Mouse (Mus musculus) megakaryocyte, embryonic 14.5 days (primary cell): ENCODE data around the gene Trim2. TPM values are rescaled to one million over a fixed set of nuclear protein-coding genes. Genes with fewer than 3 reads are reported as not detected.

Experiments
- H3K27me3 ChIP-seq: replicated peaks from 2 replicates; pipeline ENCODE3; 2012; ENCODE audit warnings: inconsistent platforms
- H3K36me3 ChIP-seq: replicated peaks from 2 replicates; pipeline ENCODE3; 2012; ENCODE audit warnings: low read length, inconsistent platforms, mixed read lengths
- H3K4me1 ChIP-seq: 2 replicates; pipeline ENCODE4 v1.6.1; 2012; ENCODE audit warnings: inconsistent platforms
- H3K4me3 ChIP-seq: replicated peaks from 2 replicates; pipeline ENCODE3; 2012; ENCODE audit warnings: moderate library complexity, mild to moderate bottlenecking, inconsistent platforms
- H3K9me3 ChIP-seq: 2 replicates; pipeline ENCODE4 v1.6.1; 2012; ENCODE audit warnings: inconsistent platforms
- FLI1 ChIP-seq: IDR thresholded peaks from 2 replicates; pipeline ENCODE4 v1.6.1; 2012; ENCODE audit warnings: low read length, inconsistent platforms, mixed read lengths
- GATA1 ChIP-seq: IDR thresholded peaks from 3 replicates; pipeline ENCODE4 v1.6.1; 2012; ENCODE audit warnings: mixed read lengths, low read length, inconsistent platforms, borderline replicate concordance
- polyA plus RNA-seq: library from polyadenylated mRNA; stranded (reverse); fragments of >175 nt; gene quantifications from 2 replicates; pipeline ENCODE4 v1.2.3, GENCODE M21; 2012; ENCODE audit warnings: low replicate concordance; ENCODE audit not compliant: insufficient read depth

Gene Trim2
- polyA plus RNA-seq, 1 experiment: not detected

DNA sequence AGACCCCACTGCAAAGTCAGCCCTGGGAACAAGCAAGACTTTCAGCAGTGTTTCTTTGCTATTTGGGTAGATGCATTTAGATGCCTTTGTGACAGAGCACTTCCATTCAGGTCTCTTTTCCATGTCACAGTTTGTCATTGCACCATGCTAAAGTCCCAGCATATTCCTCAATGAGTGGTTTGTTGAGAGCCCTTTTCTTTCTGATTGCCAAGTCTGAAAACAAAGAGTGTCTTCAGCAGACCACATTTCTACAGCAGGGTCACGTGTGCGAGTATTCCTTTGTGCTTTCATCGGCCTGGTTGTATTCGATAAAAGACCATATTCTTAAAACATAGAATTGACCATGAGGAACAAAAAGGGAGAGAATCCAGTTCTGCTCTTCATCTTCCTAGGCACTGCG is 14.4 kb downstream of the Trim2 start:
- no peak for TF ChIP-seq GATA1
- TF ChIP-seq FLI1: no peak
- Histone ChIP-seq H3K27me3 (peaks cover 20% of the 10 kb centered on the region), H3K4me3 (no peak overlapping the region), H3K4me1 (no peaks in the 10 kb centered on the region), H3K9me3 (no peaks in the 10 kb centered on the region), H3K36me3 (no peaks in the 10 kb centered on the region)

DNA sequence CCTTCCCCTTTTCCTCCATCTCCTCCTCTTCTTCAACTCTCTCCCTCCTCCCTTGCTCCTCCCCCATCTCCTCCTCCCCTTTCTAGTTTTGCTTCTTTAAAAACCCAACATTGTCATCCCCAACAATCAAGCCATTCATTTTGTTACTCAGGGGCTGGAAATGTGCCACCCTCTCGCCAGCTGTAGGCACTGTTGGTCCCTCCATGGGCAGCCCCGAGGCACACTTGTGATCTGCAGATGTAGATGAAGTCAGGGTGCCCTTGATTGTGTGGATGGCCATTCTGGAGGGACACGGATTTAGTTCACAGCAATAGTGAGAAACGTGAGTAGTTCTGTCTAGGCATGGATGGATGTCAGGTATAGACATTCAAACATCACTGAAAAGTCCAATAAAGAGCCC is 17.7 kb downstream of the Trim2 start:
- H3K27me3 ChIP-seq: peaks cover 38% of the 10 kb centered on the region
- no peaks in the 10 kb centered on the region for H3K4me1 ChIP-seq
- no peaks in the 10 kb centered on the region for H3K9me3 ChIP-seq
- TF ChIP-seq GATA1 (no peak), FLI1 (no peak)
- no peak overlapping the region for H3K4me3 ChIP-seq
- H3K36me3 ChIP-seq: no peaks in the 10 kb centered on the region

DNA sequence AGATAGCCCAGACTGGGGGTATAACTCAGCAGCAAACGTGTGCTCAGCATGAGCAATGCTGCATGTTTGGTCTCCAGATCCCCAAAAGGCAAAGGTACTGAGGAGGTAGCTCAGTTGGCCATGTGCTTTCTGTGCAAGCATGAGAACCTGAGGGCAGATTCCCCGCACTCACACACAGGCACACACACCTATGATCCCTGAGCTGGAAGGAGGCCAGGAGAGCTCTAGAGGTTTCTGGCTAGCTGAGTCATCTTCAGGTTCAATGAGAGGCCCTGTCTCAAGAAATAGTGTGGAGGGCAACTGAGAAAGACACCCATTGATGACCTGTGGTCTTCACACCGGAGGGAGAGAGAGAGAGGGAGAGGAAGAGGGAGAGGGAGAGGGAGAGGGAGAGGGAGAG is 19.4 kb downstream of the Trim2 start:
- no peaks in the 10 kb centered on the region for H3K4me1 ChIP-seq
- no peak overlapping the region for H3K4me3 ChIP-seq
- peaks cover 40% of the 10 kb centered on the region for H3K27me3 ChIP-seq
- H3K36me3 ChIP-seq: no peaks in the 10 kb centered on the region
- TF ChIP-seq FLI1 (no peak), GATA1 (no peak)
- no peaks in the 10 kb centered on the region for H3K9me3 ChIP-seq

DNA sequence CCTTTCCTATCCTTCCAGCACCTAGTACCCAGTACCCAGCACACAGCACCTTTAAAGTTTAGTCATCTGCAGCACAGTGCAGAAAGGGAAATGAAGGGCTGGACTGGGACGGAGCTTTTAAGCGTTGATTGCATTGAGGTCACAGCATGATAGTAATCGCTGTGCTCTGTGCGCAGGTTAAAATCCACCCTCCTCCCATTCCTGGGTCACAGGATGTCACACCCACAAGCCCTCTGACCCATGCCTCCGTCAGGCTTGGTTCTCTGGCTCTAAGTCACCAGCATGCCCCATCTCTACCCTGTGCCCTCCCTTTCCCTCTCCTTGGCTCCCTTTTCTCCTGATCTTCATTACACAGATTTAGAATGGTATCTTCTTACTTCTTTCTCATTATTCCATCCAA is 20.4 kb downstream of the Trim2 start:
- no peaks in the 10 kb centered on the region for H3K9me3 ChIP-seq
- peaks cover 38% of the 10 kb centered on the region for H3K27me3 ChIP-seq
- no peak overlapping the region for H3K4me3 ChIP-seq
- no peaks in the 10 kb centered on the region for H3K36me3 ChIP-seq
- H3K4me1 ChIP-seq: no peaks in the 10 kb centered on the region
- no peak for TF ChIP-seq FLI1
- TF ChIP-seq GATA1: no peak

DNA sequence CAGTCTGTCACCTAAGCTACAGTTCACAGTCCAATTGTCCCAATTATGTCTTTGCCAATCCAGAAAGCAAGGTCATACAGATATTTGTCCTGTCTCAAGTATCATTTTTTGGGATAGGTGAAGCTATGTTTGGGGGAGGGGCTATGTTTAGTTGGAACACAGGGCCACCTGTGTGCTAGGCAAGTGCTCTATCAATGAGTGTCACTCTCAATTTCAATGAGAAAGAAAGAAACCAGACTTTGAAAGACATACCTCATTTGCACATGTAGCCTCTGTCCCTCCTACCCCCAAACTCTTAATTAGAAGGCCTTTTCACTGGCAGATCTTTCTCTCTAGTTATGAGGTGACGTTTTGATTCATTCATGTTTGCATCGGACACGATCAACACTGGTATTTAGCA is 21.9 kb downstream of the Trim2 start:
- TF ChIP-seq GATA1 (no peak), FLI1 (no peak)
- no peaks in the 10 kb centered on the region for H3K36me3 ChIP-seq
- no peaks in the 10 kb centered on the region for H3K4me1 ChIP-seq
- no peaks in the 10 kb centered on the region for H3K9me3 ChIP-seq
- H3K4me3 ChIP-seq: no peak overlapping the region
- H3K27me3 ChIP-seq: peaks cover 49% of the 10 kb centered on the region

DNA sequence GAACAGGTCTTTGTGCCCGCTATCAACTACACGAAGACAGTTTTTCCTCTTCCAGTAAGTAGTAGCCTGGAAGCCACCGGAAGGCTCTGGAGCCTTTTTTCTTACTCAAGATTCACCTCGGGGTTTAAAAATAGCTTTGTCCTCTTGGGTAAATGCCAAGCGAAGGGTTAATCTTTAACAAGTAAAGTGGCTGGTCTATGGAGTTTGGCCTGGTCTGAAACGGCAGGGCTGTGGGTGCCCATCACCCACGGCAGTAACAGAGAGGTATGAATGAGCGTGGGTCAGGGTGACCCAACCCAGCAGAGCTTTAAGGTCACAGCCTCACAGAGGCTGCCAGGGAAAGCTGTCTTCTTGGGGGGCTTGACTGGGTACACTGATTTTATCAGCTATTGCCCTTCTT is 23.2 kb downstream of the Trim2 start:
- Histone ChIP-seq H3K36me3 (no peaks in the 10 kb centered on the region), H3K4me3 (no peak overlapping the region), H3K27me3 (peaks cover 50% of the 10 kb centered on the region)

DNA sequence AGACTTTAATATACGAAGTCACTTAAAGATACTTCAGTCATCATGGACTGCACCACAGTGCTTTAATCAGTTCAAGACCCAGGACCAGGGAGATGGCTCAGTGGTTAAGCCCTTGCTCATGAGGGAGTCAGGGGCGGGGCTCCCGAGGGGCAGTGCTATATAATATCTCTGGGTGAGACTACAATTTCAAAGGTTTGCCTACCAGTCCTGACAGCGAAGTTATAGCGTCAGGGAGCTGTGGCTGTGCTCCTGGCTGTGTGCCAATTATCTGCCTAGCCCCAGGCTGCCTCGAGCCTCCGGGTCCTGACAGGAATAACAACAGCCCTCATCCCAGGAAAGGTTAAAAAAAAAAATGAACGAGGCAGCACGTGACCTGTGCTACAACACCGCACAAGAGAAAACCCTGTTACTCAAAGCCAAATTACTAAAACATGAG is 24.7 kb downstream of the Trim2 start:
- H3K9me3 ChIP-seq: no peaks in the 10 kb centered on the region
- H3K36me3 ChIP-seq: no peaks in the 10 kb centered on the region
- peaks cover 51% of the 10 kb centered on the region for H3K27me3 ChIP-seq
- H3K4me3 ChIP-seq: no peak overlapping the region
- no peaks in the 10 kb centered on the region for H3K4me1 ChIP-seq
- TF ChIP-seq FLI1 (no peak), GATA1 (no peak)

More for the DNA sequence above, 23.2 kb downstream of the Trim2 start:
- Histone ChIP-seq H3K9me3 (no peaks in the 10 kb centered on the region), H3K4me1 (no peaks in the 10 kb centered on the region)
- TF ChIP-seq FLI1: no peak
- no peak for TF ChIP-seq GATA1

DNA sequence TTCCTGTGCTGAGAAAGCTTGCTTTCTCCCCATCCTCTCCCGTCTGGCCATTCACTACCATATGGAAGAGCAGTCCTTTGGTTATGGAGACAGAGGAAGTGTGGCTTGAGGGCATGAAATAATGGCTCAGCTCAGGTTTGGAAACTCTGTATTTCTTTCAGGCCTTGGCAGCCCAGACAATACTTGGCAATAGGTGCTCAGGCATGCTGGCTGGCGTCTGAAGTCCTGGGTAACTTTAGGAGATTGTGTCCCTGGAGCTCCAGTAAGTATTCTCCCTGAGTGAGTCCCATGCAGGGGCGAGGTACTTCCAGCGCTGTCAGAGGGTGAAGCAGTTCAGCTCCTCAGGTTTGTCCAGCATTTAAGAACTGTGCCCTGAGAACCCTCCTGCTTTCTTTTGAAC is 27.9 kb downstream of the Trim2 start:
- TF ChIP-seq GATA1 (no peak), FLI1 (no peak)
- H3K4me3 ChIP-seq: no peak overlapping the region
- H3K9me3 ChIP-seq: peaks cover 8% of the 10 kb centered on the region
- no peaks in the 10 kb centered on the region for H3K4me1 ChIP-seq
- no peaks in the 10 kb centered on the region for H3K36me3 ChIP-seq
- H3K27me3 ChIP-seq: peaks cover 38% of the 10 kb centered on the region

DNA sequence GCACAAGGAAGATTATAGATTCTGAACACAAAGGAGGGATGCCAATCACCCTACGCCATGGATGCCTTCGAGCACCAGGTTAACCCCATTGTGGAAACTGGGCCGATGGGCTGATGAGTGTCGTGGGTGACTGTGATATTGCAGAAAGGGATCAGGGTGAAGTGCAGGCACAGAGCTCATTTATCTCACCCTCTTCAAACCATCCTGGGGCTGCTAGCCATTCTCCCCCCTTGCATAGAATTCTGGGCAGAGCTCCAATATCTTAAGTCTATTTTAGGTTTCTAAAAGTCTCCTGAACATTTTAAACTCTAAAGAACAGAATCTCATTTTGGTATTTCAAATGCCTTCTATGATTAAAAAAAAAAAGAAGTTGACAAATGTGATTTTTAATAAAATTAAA is 31.6 kb downstream of the Trim2 start:
- TF ChIP-seq FLI1 (no peak), GATA1 (no peak)
- Histone ChIP-seq H3K36me3 (no peaks in the 10 kb centered on the region), H3K27me3 (peaks cover 47% of the 10 kb centered on the region), H3K4me3 (no peak overlapping the region), H3K9me3 (peaks cover 9% of the 10 kb centered on the region), H3K4me1 (no peaks in the 10 kb centered on the region)

DNA sequence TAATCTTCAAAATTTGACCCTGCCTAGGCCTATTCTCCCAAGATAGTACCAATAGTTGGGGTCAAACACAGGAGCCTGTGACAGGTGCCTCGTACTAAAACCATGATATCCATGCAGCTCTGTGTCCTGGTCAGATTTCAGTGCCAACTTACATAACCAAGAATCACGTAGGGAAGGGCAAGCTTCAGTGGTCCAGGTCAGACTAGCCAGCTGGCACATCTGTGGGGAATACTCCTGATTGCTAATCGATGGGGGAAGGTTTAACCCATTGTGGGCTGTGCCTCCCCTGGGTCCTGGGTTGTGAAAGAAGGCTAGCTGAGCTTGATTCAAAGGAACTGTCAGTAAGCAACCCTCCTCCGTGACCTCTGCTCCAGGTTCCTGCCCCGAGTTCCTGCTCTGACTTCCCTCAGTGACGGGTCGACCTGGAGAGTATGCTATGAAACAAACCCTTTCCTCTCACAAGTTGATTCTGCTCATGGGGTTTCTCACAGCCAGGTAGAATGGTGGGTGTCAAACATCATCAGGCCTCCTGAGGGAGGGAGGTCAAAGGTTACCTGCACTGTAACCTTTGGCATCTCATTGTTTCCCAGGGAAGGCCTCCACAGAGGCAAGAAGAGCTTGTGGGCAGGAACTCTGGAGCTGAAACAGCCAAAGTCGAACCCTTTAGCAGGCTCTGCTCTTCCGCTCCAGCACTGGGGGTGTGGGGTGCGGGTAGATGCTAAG is 34.2 kb downstream of the Trim2 start:
- TF ChIP-seq FLI1 (no peak), GATA1 (no peak)
- Histone ChIP-seq H3K36me3 (no peaks in the 10 kb centered on the region), H3K9me3 (peaks cover 9% of the 10 kb centered on the region), H3K4me1 (no peaks in the 10 kb centered on the region), H3K4me3 (no peak overlapping the region), H3K27me3 (peaks cover 58% of the 10 kb centered on the region)

DNA sequence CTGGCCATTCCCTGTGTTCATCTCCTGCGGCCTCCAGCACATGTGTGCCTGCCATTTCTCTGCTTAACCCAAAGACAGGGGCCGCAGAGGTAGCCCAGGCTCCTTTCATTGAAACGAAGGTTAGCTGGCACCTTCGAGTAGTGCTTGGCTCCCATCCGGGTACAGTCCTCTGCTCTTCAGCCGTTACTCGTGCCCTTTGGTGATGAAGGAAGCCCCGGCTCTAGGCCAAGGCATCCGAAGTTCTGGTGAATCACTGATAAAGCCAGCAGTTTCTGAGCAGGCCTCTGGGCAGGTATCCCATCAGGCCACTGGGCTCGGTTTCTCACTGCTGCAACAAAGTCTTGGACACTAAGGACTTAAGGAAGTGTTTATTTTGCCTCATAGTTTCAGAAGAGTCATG is 34.9 kb downstream of the Trim2 start:
- Histone ChIP-seq H3K4me3 (no peak overlapping the region), H3K36me3 (no peaks in the 10 kb centered on the region), H3K9me3 (peaks cover 9% of the 10 kb centered on the region), H3K4me1 (no peaks in the 10 kb centered on the region), H3K27me3 (peaks cover 62% of the 10 kb centered on the region)
- TF ChIP-seq FLI1 (no peak), GATA1 (no peak)
